Mouse (Mus musculus): Measurements from ENCODE around the gene Hdac5. TPM values are rescaled to one million over a fixed set of nuclear protein-coding genes. Genes with fewer than 3 reads are reported as not detected.

Hdac5 gene
- total and polyA plus RNA-seq, 3 experiments: 9.1 to 29.3 TPM; not detected in 1

GRCm38 (mm10) chr11:102263211-102263610, 33.2 kb upstream of the Hdac5 start:
- Histone ChIP-seq H3K4me1 (ENCODE audit: control insufficient read depth in 1 of 2, insufficient read depth in 2 of 2, low read length in 2 of 2) (peaks cover 2 to 3% of the 10 kb centered on the region in 2 experiments), H3K36me3 (ENCODE audit: control insufficient read depth in 1 of 2, insufficient read depth in 2 of 2, low read length in 2 of 2) (peaks cover 0 to 5% of the 10 kb centered on the region in 2 experiments; a peak in 3 of 4 replicates), H3K79me2 (ENCODE audit: control insufficient read depth, insufficient read depth, low read length, poor library complexity) (no peaks in the 10 kb centered on the region), H3K9ac (ENCODE audit: control insufficient read depth, low read depth, low read length, poor library complexity, severe bottlenecking) (no peak overlapping the region), H3K4me3 (ENCODE audit: control insufficient read depth in 1 of 2, insufficient read depth in 1 of 2, low read depth in 2 of 2, low read length in 2 of 2) (no peak overlapping the region), H3K27ac (ENCODE audit: control insufficient read depth, low read depth, low read length) (no peak overlapping the region), H3K9me3 (replicated peaks; ENCODE audit: insufficient read depth, low read length) (no peaks in the 10 kb centered on the region), H3K27me3 (ENCODE audit: control insufficient read depth in 1 of 2, insufficient read depth in 2 of 2, low read length in 2 of 2) (no peaks in the 10 kb centered on the region)
- no peak for DNase-seq (ENCODE audit: low read depth, low spot score)
- no peak for TF ChIP-seq USF2 (IDR thresholded peaks at IDR 0.05; ENCODE audit: borderline replicate concordance in 1 of 2, insufficient read depth in 1 of 2, low read depth in 1 of 2, low read length in 2 of 2)
- no peak for TF ChIP-seq CHD2 (IDR thresholded peaks at IDR 0.05; ENCODE audit: low read length)
- no peak for TF ChIP-seq NELFE (IDR thresholded peaks at IDR 0.05; ENCODE audit: low read depth, low read length)
- TF ChIP-seq JUND (IDR thresholded peaks at IDR 0.05; ENCODE audit: low read depth, low read length): no peak
- no peak for TF ChIP-seq MYC (IDR thresholded peaks at IDR 0.05; ENCODE audit: low read depth, low read length)
- TF ChIP-seq SMC3 (IDR thresholded peaks at IDR 0.05; ENCODE audit: low read depth, low read length): no peak
- TF ChIP-seq USF1 (IDR thresholded peaks at IDR 0.05; ENCODE audit: low read depth, low read length): no peak

- no peak overlapping the region for H3K9ac ChIP-seq (ENCODE audit: control insufficient read depth, low read depth, low read length, poor library complexity, severe bottlenecking)
- H3K36me3 ChIP-seq (ENCODE audit: control insufficient read depth in 1 of 2, insufficient read depth in 2 of 2, low read length in 2 of 2): peaks cover 0 to 11% of the 10 kb centered on the region in 2 experiments; a peak in 3 of 4 replicates
- H3K4me3 ChIP-seq (ENCODE audit: control insufficient read depth in 1 of 2, insufficient read depth in 1 of 2, low read depth in 2 of 2, low read length in 2 of 2): no peak overlapping the region
- no peak overlapping the region; the same call in 1 of the 2 replicates for H3K27ac ChIP-seq (ENCODE audit: control insufficient read depth, low read depth, low read length)
- peak; percentile 27 for TF ChIP-seq RAD21 (IDR thresholded peaks at IDR 0.05; ENCODE audit: low read depth, low read length)
- no peak for TF ChIP-seq ELF1 (IDR thresholded peaks at IDR 0.05; ENCODE audit: low read depth, low read length)
- peak; percentile 44 to 68 (median 62); a peak in 5 of 6 replicates for TF ChIP-seq CTCF (IDR thresholded peaks at IDR 0.05 in 2 of 3, conservative IDR thresholded peaks at IDR 0.05 in 1 of 3; ENCODE audit: control insufficient read depth in 1 of 3, insufficient read depth in 1 of 3, low read depth in 2 of 3, low read length in 3 of 3, poor library complexity in 1 of 3, severe bottlenecking in 1 of 3)
- TF ChIP-seq TCF12 (IDR thresholded peaks at IDR 0.05; ENCODE audit: low read depth, low read length): no peak
- TF ChIP-seq SMC3 (IDR thresholded peaks at IDR 0.05; ENCODE audit: low read depth, low read length): peak; percentile 32; the same call in 1 of the 2 replicates
- TF ChIP-seq UBTF (IDR thresholded peaks at IDR 0.05; ENCODE audit: borderline replicate concordance, insufficient read depth, low read depth, low read length): no peak
- no peak for TF ChIP-seq MEF2A (IDR thresholded peaks at IDR 0.05; ENCODE audit: extremely low read depth, insufficient replicate concordance, low read depth, low read length, poor library complexity, severe bottlenecking)
- no peaks in the 10 kb centered on the region for H3K79me2 ChIP-seq (ENCODE audit: control insufficient read depth, insufficient read depth, low read length, poor library complexity)
- H3K9me3 ChIP-seq (replicated peaks; ENCODE audit: insufficient read depth, low read length): no peaks in the 10 kb centered on the region
- peak; percentile 66 for DNase-seq (ENCODE audit: low read depth, low spot score)
- H3K4me1 ChIP-seq (ENCODE audit: control insufficient read depth in 1 of 2, insufficient read depth in 2 of 2, low read length in 2 of 2): peaks cover 8 to 14% of the 10 kb centered on the region in 2 experiments
- H3K27me3 ChIP-seq (ENCODE audit: control insufficient read depth in 1 of 2, insufficient read depth in 2 of 2, low read length in 2 of 2): no peaks in the 10 kb centered on the region
These were observed 28.6 kb upstream of the Hdac5 start for GRCm38 (mm10) chr11:102258521-102258920.

GRCm38 (mm10) chr11:102258095-102258494, 28.1 kb upstream of the Hdac5 start:
- peak; percentile 66 for DNase-seq (ENCODE audit: low read depth, low spot score)
- H3K4me3 ChIP-seq (ENCODE audit: control insufficient read depth in 1 of 2, insufficient read depth in 1 of 2, low read depth in 2 of 2, low read length in 2 of 2): no peak overlapping the region
- no peak overlapping the region for H3K9ac ChIP-seq (ENCODE audit: control insufficient read depth, low read depth, low read length, poor library complexity, severe bottlenecking)
- H3K27me3 ChIP-seq (ENCODE audit: control insufficient read depth in 1 of 2, insufficient read depth in 2 of 2, low read length in 2 of 2): no peaks in the 10 kb centered on the region
- H3K36me3 ChIP-seq (ENCODE audit: control insufficient read depth in 1 of 2, insufficient read depth in 2 of 2, low read length in 2 of 2): peaks cover 0 to 11% of the 10 kb centered on the region in 2 experiments; a peak in 3 of 4 replicates
- H3K4me1 ChIP-seq (ENCODE audit: control insufficient read depth in 1 of 2, insufficient read depth in 2 of 2, low read length in 2 of 2): peaks cover 8 to 14% of the 10 kb centered on the region in 2 experiments
- H3K79me2 ChIP-seq (ENCODE audit: control insufficient read depth, insufficient read depth, low read length, poor library complexity): no peaks in the 10 kb centered on the region
- TF ChIP-seq GABPA (IDR thresholded peaks at IDR 0.05; ENCODE audit: low read depth, low read length) (no peak), GATA1 (IDR thresholded peaks at IDR 0.05; ENCODE audit: low read depth, low read length) (peak; percentile 74), CTCF (IDR thresholded peaks at IDR 0.05 in 2 of 3, conservative IDR thresholded peaks at IDR 0.05 in 1 of 3; ENCODE audit: control insufficient read depth in 1 of 3, insufficient read depth in 1 of 3, low read depth in 2 of 3, low read length in 3 of 3, poor library complexity in 1 of 3, severe bottlenecking in 1 of 3) (no peak), MEF2A (IDR thresholded peaks at IDR 0.05; ENCODE audit: extremely low read depth, insufficient replicate concordance, low read depth, low read length, poor library complexity, severe bottlenecking) (no peak), RCOR1 (IDR thresholded peaks at IDR 0.05; ENCODE audit: low read depth, low read length) (peak; percentile 31; the same call in 1 of the 2 replicates), NELFE (IDR thresholded peaks at IDR 0.05; ENCODE audit: low read depth, low read length) (no peak)
- H3K27ac ChIP-seq (ENCODE audit: control insufficient read depth, low read depth, low read length): no peak overlapping the region; the same call in 1 of the 2 replicates
- H3K9me3 ChIP-seq (replicated peaks; ENCODE audit: insufficient read depth, low read length): no peaks in the 10 kb centered on the region
